Mouse (Mus musculus) myocyte (in vitro differentiated cells): ENCODE measurements at regions not wholly inside any gene's neighbourhood (a gene's known extent, or its start where the extent isn't known, plus 50 kb on each side); places are given as distances from the start of the nearest gene placed in this dataset.

ENCODE experiments used
- CEBPB ChIP-seq: IDR thresholded peaks from 2 replicates; pipeline ENCODE4 v1.6.1; 2011; ENCODE audit warnings: mild to moderate bottlenecking, moderate library complexity; ENCODE audit not compliant: poor library complexity, insufficient read depth, severe bottlenecking
- E2F4 ChIP-seq: IDR thresholded peaks from one replicate; pipeline ENCODE4 v1.6.1; 2011; ENCODE audit warnings: mild to moderate bottlenecking, control low read depth, moderate library complexity; ENCODE audit not compliant: insufficient read depth
- MAX ChIP-seq: IDR thresholded peaks from one replicate; pipeline ENCODE4 v1.6.1; 2011; ENCODE audit warnings: low read depth, mild to moderate bottlenecking, control low read depth
- MYOD1 ChIP-seq, 3 experiments: IDR thresholded peaks; one replicate each; pipeline ENCODE4 v1.6.1; 2011; ENCODE audit warnings: control low read depth in 2 of 3, low read depth in 2 of 3, mild to moderate bottlenecking in 2 of 3, moderate library complexity in 1 of 3; ENCODE audit not compliant: insufficient read length in 2 of 3, control insufficient read depth in 1 of 3
- MYOG ChIP-seq, 3 experiments: IDR thresholded peaks; one replicate each; pipeline ENCODE4 v1.6.1; 2011; ENCODE audit warnings: control low read depth in 2 of 3, low read depth in 2 of 3, mild to moderate bottlenecking in 2 of 3; ENCODE audit not compliant: insufficient read length in 2 of 3, control insufficient read depth in 1 of 3, insufficient read depth in 1 of 3
- POLR2A ChIP-seq: IDR thresholded peaks from one replicate; pipeline ENCODE4 v1.6.1; 2011; ENCODE audit warnings: low read depth, mild to moderate bottlenecking, control low read depth, moderate library complexity; ENCODE audit not compliant: insufficient read length
- POLR2AphosphoS2 ChIP-seq: IDR thresholded peaks from one replicate; pipeline ENCODE4 v1.6.1; 2011; ENCODE audit warnings: low read depth, control low read depth; ENCODE audit not compliant: insufficient read length
- REST ChIP-seq: IDR thresholded peaks from one replicate; pipeline ENCODE4 v1.6.1; 2011; ENCODE audit warnings: mild to moderate bottlenecking, control low read depth, moderate library complexity; ENCODE audit not compliant: insufficient read depth, insufficient read length
- SRF ChIP-seq: IDR thresholded peaks from one replicate; pipeline ENCODE4 v1.6.1; 2011; ENCODE audit warnings: low read depth; ENCODE audit not compliant: control insufficient read depth, insufficient read length
- TCF12 ChIP-seq: IDR thresholded peaks from one replicate; pipeline ENCODE4 v1.6.1; 2011; ENCODE audit warnings: mild to moderate bottlenecking, control low read depth; ENCODE audit not compliant: poor library complexity, insufficient read depth, severe bottlenecking
- USF1 ChIP-seq: IDR thresholded peaks from one replicate; pipeline ENCODE4 v1.6.1; 2011; ENCODE audit warnings: low read depth, mild to moderate bottlenecking, control low read depth, moderate library complexity

DNA sequence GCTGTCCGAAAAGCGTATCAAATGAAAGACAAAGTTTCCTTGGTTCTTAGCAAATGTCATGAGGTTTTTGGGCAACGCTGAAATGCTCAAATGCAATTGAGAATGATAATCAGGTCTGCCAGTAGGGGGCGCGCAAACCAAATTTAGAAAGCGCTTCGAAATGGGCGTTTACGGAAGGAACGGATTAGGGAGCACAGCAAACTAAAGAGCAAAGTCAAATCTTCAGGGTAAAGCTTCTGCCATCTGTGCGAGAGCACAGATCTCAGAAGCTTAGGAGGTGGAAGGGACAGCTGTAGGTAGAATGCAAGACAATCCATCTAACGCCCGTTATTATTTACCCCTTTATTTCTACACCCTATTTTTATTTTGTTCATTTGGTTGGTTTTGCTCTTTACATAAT is 242.7 kb upstream of the Jmjd1c start:
- TF ChIP-seq POLR2A (no peak), MYOD1 (IDR thresholded peaks at IDR 0.05; ENCODE audit: control insufficient read depth in 1 of 3, insufficient read length in 2 of 3, low read depth in 2 of 3) (no peak), MAX (no peak), CEBPB (no peak), SRF (no peak), USF1 (no peak), REST (no peak), MYOG (IDR thresholded peaks at IDR 0.05; ENCODE audit: control insufficient read depth in 1 of 3, insufficient read depth in 1 of 3, insufficient read length in 2 of 3, low read depth in 2 of 3) (no peak), E2F4 (no peak), TCF12 (no peak), POLR2AphosphoS2 (no peak)
